Mouse (Mus musculus): ENCODE results near the gene Gabarapl1.
"Not testable (repeated sequence)": the region's sequence is repeated elsewhere in the genome, so short reads cannot be mapped to it uniquely, and the experiment has no call there.

The Gabarapl1 gene

DNA sequence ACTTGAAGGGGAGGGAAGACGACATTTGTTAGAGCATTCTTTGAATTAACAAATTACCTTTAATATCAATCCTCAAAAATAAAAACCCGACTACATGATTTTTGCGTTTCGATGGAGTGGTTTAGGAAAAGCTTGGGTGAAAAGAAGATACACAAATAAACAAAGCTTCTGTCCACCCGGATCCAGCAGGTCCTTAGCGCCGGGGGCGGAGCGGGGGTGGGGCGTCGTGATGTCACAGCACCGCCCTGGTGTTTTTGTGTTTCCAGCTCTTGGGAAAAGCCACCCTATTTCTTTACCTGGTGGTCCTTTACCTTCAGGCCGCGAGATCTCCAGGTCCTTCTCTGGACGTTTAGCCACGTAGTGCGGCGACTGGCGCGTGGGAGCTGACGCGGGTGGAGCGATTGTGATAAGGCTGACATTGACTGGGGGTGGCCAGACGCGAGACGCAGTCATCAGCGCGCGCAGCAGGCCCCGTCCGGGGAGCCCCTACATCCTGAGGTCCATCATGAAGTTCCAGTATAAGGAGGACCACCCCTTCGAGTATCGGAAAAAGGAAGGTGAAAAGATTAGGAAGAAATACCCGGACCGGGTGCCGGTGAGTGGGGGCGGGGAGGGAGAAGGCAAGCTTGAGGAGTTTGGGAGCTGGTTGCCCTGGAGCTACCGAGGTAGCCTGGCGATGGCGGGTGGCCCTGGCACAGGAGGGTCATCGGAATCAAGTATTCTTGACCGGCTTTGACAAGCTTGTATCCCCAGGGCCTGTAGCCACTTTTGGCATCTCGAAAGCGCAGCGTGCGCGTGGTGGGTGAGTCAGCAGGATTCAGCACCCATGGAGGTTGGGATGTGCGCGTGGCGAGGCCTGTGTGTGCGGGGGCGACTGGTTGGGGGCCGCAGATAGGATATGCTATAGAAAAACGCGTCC lies at the start of gene Gabarapl1:
Gene Gabarapl1 (plus strand): TSS at position 219 of the 919 bp plus-strand sequence.
- peak; percentile 70 to 78 for DNase-seq (ENCODE audit: low spot score in 2 of 2)

DNA sequence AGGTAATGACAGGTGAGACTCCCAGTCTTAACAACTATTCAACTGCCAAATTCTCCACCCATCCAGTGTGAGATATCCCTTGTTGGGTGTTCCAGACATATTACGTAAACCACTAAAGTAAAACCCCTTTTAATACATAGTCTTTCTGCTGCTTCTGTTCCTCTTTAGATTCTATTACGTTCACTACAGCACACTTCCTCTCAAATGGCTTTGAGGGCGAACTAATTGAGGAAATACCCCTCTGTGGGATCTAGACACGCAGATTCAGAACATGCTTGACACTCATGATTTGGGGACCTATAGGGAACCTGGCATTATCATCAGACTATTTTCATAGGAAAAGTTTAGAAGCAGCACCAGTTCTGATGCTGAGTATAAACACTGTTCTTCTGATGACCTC lies 38.0 kb upstream of the Gabarapl1 start:
- DNase-seq (ENCODE audit: low spot score in 2 of 2): no peak

DNA sequence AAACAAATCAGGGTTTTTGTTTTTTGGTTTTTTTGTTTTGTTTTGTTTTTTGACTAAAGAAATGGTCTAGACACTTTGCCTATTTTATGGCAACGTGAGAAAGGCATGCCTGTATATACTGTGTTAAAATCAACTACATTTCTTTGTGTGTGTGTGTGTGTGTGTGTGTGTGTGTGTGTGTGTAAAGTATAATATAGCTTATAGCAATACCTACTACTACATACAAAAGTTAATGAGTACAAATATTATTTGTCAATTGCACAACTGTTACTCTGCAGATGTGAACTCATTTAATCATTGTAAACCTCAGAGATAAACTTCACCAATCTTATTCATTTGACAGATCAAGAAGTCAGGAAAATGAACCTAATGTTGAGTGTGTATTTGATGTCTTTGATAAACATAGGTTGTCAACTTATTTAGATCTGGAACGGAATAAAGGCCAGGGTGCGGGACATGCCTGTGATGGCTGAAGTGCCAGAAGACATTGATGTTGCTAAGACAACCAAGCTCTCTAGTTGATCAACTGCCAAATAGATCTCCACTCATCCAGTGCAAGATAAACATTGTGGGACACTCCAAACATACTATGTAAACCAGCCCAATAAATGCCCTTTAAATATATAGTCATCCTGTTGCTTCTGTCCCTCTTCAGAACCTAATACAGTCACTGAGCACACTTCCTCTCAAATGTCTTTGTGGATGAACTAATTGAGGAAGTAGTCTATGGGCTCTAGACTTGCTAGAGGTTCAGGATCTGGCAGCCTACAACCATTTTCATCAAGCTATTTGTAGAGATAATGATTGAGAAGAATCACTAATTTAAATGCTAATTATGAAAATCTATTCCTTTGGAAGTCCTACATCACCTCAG lies 35.4 kb upstream of the Gabarapl1 start:
- no peak for DNase-seq (ENCODE audit: low spot score in 2 of 2)

DNA sequence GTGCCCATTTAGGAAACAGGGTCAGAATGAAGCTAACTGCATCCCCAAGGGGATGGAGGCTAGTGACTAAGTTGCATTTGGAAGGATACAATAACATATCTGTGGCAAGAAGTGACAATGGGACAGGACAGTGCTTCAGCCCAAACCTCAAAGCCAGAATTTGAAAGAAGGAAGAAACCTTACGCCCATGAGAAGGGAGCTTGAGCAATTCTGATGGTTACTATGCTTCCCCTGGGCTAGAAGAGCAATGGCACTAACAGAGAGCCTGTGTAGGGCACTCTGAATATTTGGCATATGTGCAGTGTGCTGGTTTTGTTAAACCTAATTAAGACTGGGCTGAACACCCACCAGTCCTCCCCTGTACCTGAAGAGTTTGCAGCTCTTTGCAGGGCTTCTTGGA lies 33.4 kb upstream of the Gabarapl1 start:
- not testable (repeated sequence) for DNase-seq (ENCODE audit: low spot score in 2 of 2)

DNA sequence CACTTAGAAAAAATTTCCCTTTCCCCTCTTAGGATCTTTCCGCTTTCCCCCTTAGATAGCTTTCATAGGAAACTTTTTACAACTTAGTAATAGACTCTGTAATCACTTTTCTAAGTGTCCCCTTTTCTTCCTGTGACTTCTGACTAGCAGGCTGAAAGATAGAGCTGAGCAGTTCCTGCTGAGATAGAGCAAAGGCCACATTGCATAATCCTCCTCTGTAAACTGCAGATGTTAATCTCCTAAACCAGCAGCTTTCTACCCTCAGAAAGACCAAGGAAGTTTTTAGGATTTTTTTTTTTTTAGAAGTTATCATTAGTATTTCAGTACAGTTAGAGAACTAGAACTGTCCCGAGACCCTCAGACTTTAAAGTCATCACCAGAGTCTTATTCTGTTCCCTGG lies 29.5 kb upstream of the Gabarapl1 start:
- DNase-seq (ENCODE audit: low spot score in 2 of 2): no peak

DNA sequence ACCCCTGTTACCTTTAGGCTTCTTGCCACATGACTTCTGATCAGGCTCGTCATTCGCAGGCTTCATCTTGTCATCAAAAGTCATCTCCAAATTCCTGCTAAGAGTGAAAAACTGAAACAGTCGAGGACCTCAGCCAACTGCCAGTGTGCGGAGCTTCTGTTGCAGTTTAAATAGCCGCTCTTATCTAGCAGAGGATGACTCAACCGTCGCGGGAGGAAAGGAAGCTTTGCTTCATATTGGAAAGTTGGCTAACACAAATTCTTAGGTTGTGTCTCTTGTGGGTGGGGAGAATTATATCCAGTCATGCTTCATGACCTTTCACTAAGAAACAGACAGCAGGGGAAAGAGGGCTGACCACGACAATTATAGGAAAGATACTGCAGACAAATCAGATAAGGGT lies 25.9 kb upstream of the Gabarapl1 start, which contains the start of gene Olr1:
Gene Olr1 (minus strand): TSS at position 142 of the 400 bp plus-strand sequence.
- DNase-seq (ENCODE audit: low spot score in 2 of 2): no peak

DNA sequence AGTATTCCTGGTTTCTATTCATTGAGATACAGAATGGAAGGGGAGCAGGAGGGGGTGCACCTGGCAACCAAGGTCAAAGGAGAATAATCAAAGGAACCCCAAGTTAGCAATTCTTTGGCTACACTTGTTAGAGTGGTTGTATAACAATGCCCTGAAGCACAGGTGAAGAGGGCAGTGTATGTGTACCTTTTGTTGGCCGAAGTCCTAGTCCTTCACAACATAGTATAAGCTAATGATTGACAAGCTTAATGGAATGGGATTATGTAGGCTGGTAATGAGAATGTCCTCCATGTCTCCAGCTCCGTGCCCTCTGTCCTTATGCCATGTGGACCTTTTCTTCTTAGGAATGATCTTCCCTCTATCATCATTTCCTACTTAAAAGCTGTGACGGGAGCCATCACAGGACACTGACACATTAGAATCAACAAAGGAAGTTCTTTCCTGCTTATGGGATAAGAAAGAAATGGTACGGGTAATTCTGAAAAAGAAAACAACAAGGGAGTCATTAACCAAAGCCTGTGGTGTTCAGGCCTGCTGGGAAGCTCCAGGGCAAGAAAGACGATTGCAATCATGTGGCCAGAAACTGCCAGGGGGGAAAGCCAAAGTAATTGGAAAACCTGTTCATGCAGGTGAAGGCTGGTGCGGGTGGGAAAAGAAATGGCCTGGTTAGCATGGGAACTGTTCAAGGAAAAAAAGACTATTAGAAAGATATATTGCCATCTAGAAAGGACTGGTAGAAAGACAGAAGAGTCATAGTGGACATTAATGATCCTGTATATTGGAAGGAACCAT lies 22.6 kb upstream of the Gabarapl1 start:
- no peak for DNase-seq (ENCODE audit: low spot score in 2 of 2)

DNA sequence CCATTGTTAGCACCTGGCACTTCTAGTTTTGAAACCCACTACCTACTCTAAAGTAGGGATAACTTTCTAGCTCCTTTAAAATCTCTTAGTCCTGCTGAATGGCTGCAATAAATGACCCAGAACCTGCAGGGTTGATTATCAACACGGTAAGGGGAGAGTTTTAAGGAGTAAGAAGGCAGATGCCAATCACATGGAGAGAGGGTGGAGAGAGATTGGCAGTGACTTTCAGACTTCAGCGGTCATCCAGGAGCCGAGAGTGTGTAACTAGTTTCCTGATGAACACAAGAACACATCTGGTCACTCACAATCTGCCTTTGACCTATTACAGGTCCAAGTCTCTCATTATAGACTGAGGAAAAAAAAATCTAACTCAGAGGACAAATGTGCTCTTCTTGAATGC lies 20.6 kb upstream of the Gabarapl1 start, which contains the start of gene Tmem52b:
Gene Tmem52b (plus strand): TSS at position 189 of the 400 bp plus-strand sequence.
- no peak for DNase-seq (ENCODE audit: low spot score in 2 of 2)

DNA sequence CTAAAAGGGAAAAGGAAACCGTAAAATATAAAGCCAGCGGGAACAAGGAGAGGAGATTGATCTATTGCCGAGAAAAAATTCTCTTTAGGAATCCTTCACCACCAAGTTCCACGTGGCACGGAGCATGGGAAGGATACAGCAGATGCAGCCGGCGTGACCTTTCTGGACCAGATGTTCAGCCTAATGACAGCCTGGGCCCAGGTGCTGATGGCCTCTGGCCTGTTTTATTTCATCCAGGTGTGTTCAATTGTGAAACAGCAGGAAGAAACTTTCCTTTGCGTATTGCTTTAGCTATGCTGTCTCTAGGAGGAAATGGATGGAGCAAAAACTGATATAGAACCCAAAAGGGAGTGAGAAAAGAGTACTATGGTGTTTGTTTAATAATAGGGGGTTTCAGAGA lies 20.1 kb upstream of the Gabarapl1 start:
- DNase-seq (ENCODE audit: low spot score in 2 of 2): no peak

DNA sequence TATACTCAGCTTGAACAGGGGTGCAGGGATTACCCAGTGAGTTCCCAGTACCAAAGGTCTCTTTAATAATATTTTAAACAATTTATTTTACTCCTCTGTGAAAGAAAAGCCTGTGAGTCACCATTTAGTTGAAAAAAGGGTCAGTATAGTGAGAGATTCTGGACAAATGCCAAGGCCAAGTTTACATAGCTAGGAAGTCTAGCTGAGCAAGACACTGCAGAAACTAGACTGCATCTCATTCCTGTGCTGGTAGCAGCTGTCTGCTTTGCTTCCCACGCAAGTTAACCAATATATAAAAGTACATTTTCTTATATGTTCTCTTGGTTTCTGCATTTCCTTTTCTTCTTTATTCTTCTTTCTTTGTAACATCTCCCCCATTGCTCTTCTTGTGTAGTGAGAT lies 19.6 kb upstream of the Gabarapl1 start:
- no peak for DNase-seq (ENCODE audit: low spot score in 2 of 2)

DNA sequence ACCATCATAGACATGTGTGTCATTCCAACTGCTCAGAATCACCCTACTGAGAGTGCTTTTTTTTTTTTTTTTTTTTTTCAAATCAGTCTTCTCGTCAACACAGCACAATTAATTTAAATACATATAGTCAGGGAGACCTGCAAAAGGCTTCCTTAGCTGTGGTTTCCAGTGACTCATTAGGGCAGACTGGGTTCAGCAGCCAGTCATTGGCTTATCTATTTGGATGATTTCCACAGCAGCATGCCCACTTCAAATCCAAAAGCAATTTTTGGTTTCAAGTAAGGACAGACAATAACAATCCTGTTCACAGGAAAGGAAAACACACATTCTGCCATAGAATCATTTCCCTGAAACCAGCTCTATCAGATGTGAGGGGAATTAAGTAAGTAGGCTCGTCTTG lies 18.6 kb upstream of the Gabarapl1 start:
- DNase-seq (ENCODE audit: low spot score in 2 of 2): no peak

DNA sequence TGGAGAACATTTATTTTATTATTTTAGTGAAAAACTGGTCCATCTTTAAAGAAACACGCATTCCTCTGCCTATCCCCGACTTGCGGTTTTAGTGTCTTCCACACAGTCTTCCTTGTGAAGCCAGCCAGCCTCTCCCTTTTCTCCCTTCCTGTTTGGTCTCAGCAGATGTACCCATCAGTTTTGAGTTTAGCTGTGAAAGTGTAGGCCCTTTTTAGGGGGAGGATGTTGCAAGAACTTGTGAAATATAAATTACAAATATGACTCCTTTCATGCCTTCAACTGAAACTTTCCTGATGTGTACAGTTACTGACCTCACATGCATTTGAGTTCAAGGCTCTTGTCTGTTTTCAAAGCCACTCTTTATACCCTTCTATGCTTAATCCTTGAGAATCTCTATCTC lies 17.9 kb upstream of the Gabarapl1 start:
- no peak for DNase-seq (ENCODE audit: low spot score in 2 of 2)

DNA sequence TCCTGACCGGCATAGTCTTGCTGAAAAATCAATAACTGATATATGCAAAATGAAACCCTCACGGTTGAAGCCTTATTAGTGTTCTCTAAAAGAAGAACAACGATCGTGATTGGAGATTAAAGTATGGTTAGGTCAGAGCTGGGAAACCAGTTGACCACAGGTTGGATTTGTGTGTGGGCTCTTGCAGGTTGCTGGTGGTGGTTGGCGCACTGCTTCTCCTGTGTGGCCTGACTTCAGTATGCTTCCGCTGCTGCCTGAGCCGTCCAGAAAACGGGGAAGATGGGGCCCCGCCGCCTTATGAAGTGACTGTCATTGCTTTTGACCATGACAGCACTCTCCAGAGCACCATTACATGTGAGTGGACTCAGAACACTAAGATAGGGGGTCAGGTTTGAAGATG lies 16.6 kb upstream of the Gabarapl1 start:
- no peak for DNase-seq (ENCODE audit: low spot score in 2 of 2)

DNA sequence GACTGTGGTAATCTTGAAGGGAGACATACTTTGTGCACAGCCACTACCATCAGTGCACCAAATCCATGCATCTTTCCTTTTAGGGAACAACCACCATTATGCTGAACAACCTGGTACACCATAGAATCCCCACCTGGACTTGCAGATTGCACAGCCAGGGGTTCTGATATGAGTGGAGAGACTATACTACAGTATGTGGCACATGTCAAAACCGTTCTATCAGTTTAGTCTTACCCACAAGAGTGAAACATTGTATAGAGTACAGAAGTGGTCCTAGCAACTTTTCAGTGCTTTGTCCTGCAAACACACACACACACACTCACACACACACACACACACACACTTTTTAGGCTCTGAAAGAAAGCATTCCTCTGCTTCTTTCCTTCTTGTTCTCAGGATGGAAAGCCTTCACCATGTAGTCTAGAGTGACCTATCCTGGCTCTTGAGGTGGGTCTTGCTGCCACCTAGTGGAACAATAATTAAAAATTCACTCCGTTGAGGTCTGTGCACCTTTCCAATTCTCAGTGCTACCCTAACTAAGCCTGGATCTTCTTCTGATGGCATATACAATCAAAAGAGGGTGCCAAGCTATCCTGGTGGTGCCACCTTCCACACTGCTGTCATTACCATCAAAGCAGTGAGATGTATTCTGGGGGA lies 15.1 kb upstream of the Gabarapl1 start:
- no peak for DNase-seq (ENCODE audit: low spot score in 2 of 2)

DNA sequence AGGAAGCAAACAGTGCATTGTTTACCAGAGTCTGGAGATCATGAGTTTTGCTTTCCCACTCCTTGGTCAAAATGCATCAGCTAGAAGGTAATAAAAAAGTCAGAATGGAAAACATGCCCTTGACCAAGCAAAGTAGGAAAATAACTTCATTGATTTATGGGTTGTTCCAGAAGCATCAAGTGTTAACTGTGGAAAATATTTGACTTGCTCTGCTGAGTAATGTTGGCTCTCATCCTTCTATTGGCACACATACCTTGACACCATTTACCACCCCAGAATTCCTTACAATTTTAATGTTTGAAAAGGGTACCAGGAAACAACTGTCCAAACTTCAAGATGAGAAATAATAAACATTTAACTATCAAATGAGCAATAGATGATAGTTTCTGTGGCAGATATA lies 6.9 kb upstream of the Gabarapl1 start:
- no peak for DNase-seq (ENCODE audit: low spot score in 2 of 2)

DNA sequence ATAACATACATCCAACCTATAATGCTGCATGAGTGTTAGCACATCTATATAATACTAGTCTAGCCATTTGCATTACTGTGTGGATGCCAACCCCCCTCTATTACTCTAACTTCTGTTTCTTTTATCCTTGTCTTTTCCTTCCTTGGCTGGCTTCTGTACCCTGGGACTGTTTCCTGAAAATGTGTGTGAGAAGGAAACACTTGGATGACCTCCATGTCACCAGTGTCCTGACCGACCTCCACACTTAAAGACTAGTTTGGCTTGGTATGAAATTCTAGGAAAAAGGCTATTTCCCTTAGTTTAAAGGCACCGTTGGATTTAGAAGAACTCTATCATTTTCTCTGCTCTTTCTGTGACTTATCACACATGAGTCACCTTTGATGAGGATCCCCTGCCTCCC lies 5.5 kb upstream of the Gabarapl1 start:
- no peak for DNase-seq (ENCODE audit: low spot score in 2 of 2)

DNA sequence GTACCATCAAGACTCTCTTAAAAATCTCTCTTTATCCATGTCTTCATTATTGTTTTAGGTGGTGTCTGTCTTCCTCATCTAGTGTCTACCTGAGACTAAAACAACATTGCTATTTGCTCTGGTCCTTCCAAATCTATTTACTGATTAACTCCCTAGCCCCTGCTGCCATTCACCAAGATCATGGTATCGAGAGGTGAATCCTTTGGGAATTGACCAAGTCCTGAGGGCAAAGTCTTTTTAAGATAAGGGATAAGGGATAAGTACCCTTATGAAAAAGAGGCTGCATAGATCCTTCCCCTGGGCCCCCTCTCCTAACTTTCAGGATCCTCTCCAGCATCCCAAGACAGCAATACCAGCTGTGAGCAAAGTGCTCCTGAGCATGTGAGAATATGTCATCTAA lies 3.4 kb upstream of the Gabarapl1 start:
- DNase-seq (ENCODE audit: low spot score in 2 of 2): no peak

DNA sequence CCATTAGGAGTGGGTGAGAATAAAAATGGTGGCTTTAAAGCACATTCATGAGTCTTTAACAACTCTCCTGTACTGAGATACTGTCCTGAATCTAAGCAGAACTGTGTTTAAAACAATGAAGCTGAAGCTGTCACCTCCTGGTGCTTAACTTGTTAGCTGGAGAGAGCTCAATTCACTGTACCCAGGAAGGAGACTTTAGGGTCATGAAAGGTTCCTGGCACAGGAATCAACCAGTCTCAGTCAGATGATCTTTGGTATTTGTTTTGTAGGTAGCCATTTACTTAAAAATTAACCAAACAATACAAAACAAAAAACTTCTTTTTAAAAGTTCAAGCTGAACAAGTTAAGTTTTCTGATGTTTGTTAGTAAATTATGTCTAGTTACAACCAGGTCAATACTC lies 2.7 kb upstream of the Gabarapl1 start:
- DNase-seq (ENCODE audit: low spot score in 2 of 2): no peak

DNA sequence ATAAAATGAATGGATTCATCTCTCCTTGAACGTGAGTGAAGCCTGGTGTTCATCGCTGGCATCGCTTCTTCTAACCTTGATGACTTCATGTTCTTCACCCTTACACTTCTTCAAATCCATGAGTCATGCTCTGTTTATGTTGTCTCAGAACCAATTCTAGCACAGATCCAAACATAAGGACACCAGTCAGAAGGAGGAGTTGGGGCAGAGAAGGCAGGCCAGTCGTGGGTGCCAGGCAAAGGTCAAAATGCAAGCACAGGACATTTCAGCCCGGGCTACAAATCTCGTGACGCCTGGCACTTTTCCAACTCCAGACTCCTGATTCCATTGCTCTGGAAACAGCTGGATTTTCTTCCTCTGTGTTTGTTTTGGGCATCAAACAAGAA lies 411 bp upstream of the Gabarapl1 start:
- DNase-seq (ENCODE audit: low spot score in 2 of 2): peak; percentile 52

DNA sequence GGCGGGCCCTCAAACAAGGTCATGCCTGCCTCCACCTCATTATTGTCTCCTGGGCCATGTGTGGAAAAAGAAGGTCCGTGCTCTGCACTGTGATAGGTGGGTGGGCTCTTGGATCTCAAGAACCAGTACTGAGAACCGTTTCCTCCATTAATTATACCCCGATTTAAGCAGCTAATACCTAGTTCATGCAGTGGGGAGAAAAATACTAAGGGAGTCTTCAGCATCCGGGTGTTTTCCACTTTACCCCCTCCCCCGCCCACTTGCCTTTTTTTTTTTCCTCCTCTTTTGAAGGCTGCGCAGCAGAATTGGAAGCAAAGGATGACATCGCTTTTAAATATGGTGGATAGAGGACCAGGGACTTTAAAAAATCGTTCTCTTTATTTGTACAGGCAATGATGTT lies 1.1 kb downstream of the Gabarapl1 start:
- no peak for DNase-seq (ENCODE audit: low spot score in 2 of 2)

DNA sequence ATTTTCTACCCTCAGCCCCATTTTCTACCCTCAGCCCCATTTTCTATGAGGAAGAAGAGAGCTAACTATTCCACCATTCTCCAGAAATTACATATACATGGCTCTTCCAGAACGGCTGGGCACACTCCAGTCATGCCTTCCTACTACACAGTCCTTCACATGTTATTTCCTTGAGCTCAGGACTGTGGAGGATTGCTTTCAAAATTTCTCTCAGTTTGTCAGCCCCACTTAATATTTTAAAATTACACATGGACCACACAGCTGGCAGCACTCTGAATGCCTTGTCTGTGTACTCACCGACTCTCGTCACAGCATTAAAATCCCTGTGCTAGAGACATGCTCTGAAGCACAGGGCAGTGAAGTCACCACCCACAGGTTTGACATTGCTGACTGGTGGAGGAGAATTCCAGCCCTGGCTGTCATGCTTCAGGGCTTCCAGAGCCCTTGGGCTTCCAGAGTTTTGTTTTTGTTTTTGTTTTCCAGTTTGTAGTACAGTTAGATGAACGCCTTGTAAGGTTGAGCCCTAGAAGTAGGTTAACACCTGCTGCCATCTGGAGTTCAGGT lies 1.7 kb downstream of the Gabarapl1 start:
- DNase-seq (ENCODE audit: low spot score in 2 of 2): no peak

All from frontal cortex, postnatal 14 days (tissue).